Mouse (Mus musculus): Measurements from ENCODE around the gene Ulk4.

- no peak for TF ChIP-seq CTCF (IDR thresholded peaks at IDR 0.05; ENCODE audit: extremely low read depth, insufficient read depth, low read length)
- TF ChIP-seq POLR2A (IDR thresholded peaks at IDR 0.05; ENCODE audit: extremely low read depth, insufficient read depth, low read length) = no peak
Measured at GRCm38 (mm10) chr9:120963104-120963503, 313.9 kb downstream of the Ulk4 start.
